Mouse (Mus musculus) small intestine, adult 2 months (tissue): Measurements from ENCODE around the gene S100a2.
A peak's percentile ranks its signal among the peaks of the same experiment; 100 is the strongest.

Experiments used
- CTCF ChIP-seq: fragments of 200-500 bp; IDR thresholded peaks from 2 replicates; pipeline ENCODE4 v1.5.1; 2012; ENCODE audit warnings: low read depth, mild to moderate bottlenecking, control low read depth, inconsistent platforms, low read length, moderate library complexity, mixed read lengths; ENCODE audit not compliant: insufficient replicate concordance, insufficient read length; ENCODE audit errors: extremely low read depth
- POLR2A ChIP-seq: fragments of 200-500 bp; IDR thresholded peaks from 2 replicates; pipeline ENCODE4 v1.6.1; 2012; ENCODE audit warnings: low read depth, mild to moderate bottlenecking, control low read depth, inconsistent platforms, low read length, moderate library complexity

- peak; percentile 74; the same call in 1 of the 2 replicates for TF ChIP-seq CTCF
- TF ChIP-seq POLR2A, result no peak
Observed at GRCm38 (mm10) chr3:90627807-90628206, 37.8 kb downstream of the S100a2 start.
